Mouse (Mus musculus) kidney, embryonic 14.5 days (tissue): ENCODE measurements around the gene Tbc1d10c. TPM values are rescaled to one million over a fixed set of nuclear protein-coding genes. Genes with fewer than 3 reads are reported as not detected.

Experiments
- ATAC-seq: fragments of 200-750 bp; cut with Nextera tagmentation; 2 replicates; pipeline ENCODE4 v1.8.0; 2017; ENCODE audit warnings: moderate number of reproducible peaks, mild to moderate bottlenecking, moderate TSS enrichment, moderate library complexity; ENCODE audit not compliant: low FRiP score, low TSS enrichment
- H3K27ac ChIP-seq: fragments of 300-500 bp; sonication (generic); 2 replicates; pipeline ENCODE4 v1.5.1; 2014; ENCODE audit warnings: low read depth, mild to moderate bottlenecking, low read length, moderate library complexity, mixed read lengths
- H3K27me3 ChIP-seq: fragments of 300-500 bp; sonication (generic); 2 replicates; pipeline ENCODE4 v1.6.1; 2014; ENCODE audit warnings: mild to moderate bottlenecking, low read length; ENCODE audit not compliant: control insufficient read depth, insufficient read depth
- H3K36me3 ChIP-seq: fragments of 300-500 bp; sonication (generic); 2 replicates; pipeline ENCODE4 v1.6.1; 2014; ENCODE audit warnings: low read length, mixed read lengths; ENCODE audit not compliant: control insufficient read depth, insufficient read depth
- H3K4me1 ChIP-seq: fragments of 300-500 bp; sonication (generic); 2 replicates; pipeline ENCODE4 v1.6.1; 2014; ENCODE audit warnings: low read length, mixed read lengths; ENCODE audit not compliant: control insufficient read depth, insufficient read depth
- H3K4me2 ChIP-seq: fragments of 300-500 bp; sonication (generic); replicated peaks from 2 replicates; pipeline ENCODE4 v1.6.1; 2014; ENCODE audit warnings: low read depth, mild to moderate bottlenecking, low read length
- H3K4me3 ChIP-seq: fragments of 300-500 bp; sonication (generic); 2 replicates; pipeline ENCODE4 v1.5.1; 2014; ENCODE audit warnings: mild to moderate bottlenecking, low read length
- H3K9ac ChIP-seq: fragments of 300-500 bp; sonication (generic); 2 replicates; pipeline ENCODE4 v1.6.1; 2014; ENCODE audit warnings: low read depth, mild to moderate bottlenecking, low read length, moderate library complexity
- H3K9me3 ChIP-seq: fragments of 300-500 bp; sonication (generic); 2 replicates; pipeline ENCODE4 v1.6.1; 2016; ENCODE audit warnings: low read length; ENCODE audit not compliant: control insufficient read depth
- WGBS: fragments of 180-500 bp; shearing (Covaris S2); extraction: QIAGEN DNeasy Blood & Tissue Kit; methylation state at CpG from one replicate; pipeline ENCODE4 v1.1.7; 2014; 5-methylcytosine and 5-hydroxymethylcytosine counted together
- polyA plus RNA-seq: library from polyadenylated mRNA; unstranded; fragments of >200 nt; fragmentation: Nextera tagmentation; extraction: Ambion mirVana; gene quantifications from 2 replicates; pipeline ENCODE4 v1.2.1, GENCODE M21; 2014

The Tbc1d10c gene
- polyA plus RNA-seq, result 2.7 and 3.2 TPM in 2 replicates

DNA sequence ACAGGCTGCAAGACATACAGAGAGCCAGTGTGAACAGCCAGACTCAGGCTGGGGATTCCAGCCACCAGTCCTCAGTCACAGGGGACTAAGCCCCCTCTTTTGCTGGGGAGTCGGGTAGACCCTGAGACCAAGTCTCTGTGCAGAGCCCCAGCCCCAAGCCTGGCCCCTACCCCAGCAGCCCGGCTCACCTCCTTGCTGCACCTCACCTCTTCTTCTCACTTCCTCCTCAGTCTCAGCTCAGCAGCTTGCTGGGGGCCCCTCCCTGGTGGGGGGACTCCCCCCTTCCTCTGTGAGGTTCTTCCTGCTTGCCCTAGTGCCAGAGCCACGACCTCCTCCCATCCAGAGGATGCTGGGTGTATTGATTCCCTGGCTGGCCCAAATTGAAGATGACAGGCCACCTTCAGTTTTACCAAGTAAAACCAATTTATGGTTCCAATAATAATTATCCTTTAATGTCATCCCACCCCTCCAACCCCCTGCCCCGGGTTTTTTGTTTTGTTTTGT is at the start of gene Tbc1d10c:
Tbc1d10c (minus strand) TSS at position 454 of the 504 bp plus-strand sequence.
- ATAC-seq, result no peak
- 34% methylated on average over 4 of the region's 4 CpGs for WGBS
- Histone ChIP-seq H3K4me3 (peak within 1 kb of the TSS; percentile 97), H3K27ac (peak within 1 kb of the TSS; percentile 98), H3K36me3 (peaks cover 30% of the 10 kb centered on the region), H3K27me3 (no peaks in the 10 kb centered on the region), H3K9ac (peak within 1 kb of the TSS; percentile 97), H3K4me1 (peaks cover 22% of the 10 kb centered on the region), H3K9me3 (no peaks in the 10 kb centered on the region), H3K4me2 (peak within 1 kb of the TSS; percentile 93)

- H3K4me3 ChIP-seq, result no peak overlapping the region
- no peak overlapping the region for H3K9ac ChIP-seq
- peak; percentile 79 for ATAC-seq
- WGBS, result 31% methylated on average over 8 of the region's 8 CpGs
- H3K36me3 ChIP-seq, result no peaks in the 10 kb centered on the region
- H3K27ac ChIP-seq, result no peak overlapping the region
- no peaks in the 10 kb centered on the region for H3K27me3 ChIP-seq
- H3K4me2 ChIP-seq, result no peak overlapping the region
- no peaks in the 10 kb centered on the region for H3K4me1 ChIP-seq
- H3K9me3 ChIP-seq, result no peaks in the 10 kb centered on the region
Observed at GRCm38 (mm10) chr19:4240247-4240668, 49.2 kb upstream of the Tbc1d10c start.

- ATAC-seq, result no peak
- Histone ChIP-seq H3K4me1 (peaks cover 20% of the 10 kb centered on the region), H3K4me3 (no peak overlapping the region), H3K27me3 (no peaks in the 10 kb centered on the region), H3K9me3 (no peaks in the 10 kb centered on the region), H3K27ac (no peak overlapping the region), H3K9ac (no peak overlapping the region), H3K4me2 (no peak overlapping the region), H3K36me3 (no peaks in the 10 kb centered on the region)
- 74% methylated on average over 4 of the region's 4 CpGs for WGBS
Observed at GRCm38 (mm10) chr19:4234548-4234947, 43.5 kb upstream of the Tbc1d10c start.

DNA sequence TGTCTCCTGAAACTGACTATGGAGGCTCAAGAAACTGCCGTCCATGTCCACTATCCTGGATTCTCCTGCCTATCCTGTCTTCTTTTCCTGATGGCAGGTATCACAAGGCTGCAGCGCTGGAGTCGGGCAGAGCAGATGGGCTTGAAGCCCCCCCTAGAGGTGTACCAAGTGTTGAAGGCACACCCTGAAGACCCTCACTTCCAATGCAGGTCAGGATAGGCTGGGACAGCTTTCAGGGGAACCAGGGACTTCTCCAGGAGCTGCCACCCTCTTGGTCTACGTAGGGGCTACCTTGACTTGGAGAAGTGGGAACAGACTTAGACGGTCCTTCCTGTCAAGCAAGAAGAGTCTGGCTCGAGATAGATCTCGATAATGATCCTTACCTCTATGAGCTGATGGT is 41.6 kb upstream of the Tbc1d10c start:
- Histone ChIP-seq H3K9ac (0 out of 2 replicates have a peak overlapping the region, but pooled peaks have one; percentile 32), H3K36me3 (no peaks in the 10 kb centered on the region), H3K4me2 (peak overlapping the region; percentile 51; the same call in 1 of the 2 replicates), H3K4me3 (no peak overlapping the region), H3K27me3 (no peaks in the 10 kb centered on the region), H3K9me3 (no peaks in the 10 kb centered on the region), H3K27ac (no peak overlapping the region), H3K4me1 (peaks cover 23% of the 10 kb centered on the region)
- no peak for ATAC-seq
- WGBS, result 76% methylated on average over 7 of the region's 7 CpGs

GRCm38 (mm10) chr19:4232186-4232572 is 41.1 kb upstream of the Tbc1d10c start:
- peak overlapping the region; percentile 51 for H3K4me2 ChIP-seq
- H3K36me3 ChIP-seq, result no peaks in the 10 kb centered on the region
- H3K9ac ChIP-seq, result peak overlapping the region; percentile 44; the same call in 1 of the 2 replicates
- peak overlapping the region; percentile 46 for H3K4me3 ChIP-seq
- peak overlapping the region; percentile 53; the same call in 1 of the 2 replicates for H3K27ac ChIP-seq
- 0 out of 2 replicates have a peak, but pooled peaks have one; percentile 1 for ATAC-seq
- H3K9me3 ChIP-seq, result no peaks in the 10 kb centered on the region
- 43% methylated on average over 2 of the region's 2 CpGs for WGBS
- H3K27me3 ChIP-seq, result no peaks in the 10 kb centered on the region
- H3K4me1 ChIP-seq, result peaks cover 23% of the 10 kb centered on the region

DNA sequence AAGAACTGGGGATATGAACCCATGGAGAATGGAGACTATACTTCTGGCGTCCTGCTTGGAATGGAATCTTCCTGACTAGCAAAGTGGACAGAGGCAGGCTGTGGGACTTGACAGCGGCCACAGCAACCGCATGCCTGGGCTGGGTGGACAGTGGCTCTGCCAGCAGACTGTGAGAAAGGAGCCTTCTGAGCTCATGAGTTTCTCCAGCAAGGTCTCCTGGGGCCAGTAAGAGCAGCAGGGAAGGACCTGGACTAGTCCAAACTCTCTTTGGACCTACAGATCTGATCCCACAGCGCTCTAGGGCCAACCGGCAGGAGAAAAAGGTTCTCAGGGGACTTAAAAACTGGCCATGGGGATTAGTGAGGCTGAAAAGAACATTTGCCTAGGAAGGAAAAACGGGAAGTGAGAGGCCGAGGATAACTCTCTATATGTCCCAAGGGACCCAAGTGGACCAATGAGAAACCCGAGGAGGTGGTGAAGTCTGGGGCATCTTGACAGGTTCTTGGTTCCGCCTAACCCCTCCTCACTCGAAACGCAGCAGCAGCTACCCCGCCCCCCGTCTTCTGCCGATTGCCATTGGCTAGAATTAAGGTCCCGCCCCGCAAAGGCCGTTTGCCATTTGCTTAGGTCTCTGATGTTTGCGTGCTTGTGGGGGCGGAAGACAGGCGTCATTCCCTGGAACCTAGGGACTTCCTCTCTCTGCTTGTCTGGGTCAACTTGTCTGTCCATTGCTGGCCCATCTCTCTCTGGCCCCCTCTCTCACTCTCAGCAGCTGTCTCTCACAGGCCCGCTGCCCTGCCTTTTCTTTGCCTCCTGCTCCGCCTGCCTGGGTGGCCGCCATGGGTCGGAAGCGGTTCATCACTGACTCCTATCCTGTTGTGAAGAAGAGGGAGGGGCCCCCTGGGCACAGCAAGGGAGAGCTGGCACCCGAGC is 40.4 kb upstream of the Tbc1d10c start, which contains the start of gene Pold4:
Pold4 (plus strand) TSS at position 647 of the 933 bp plus-strand sequence.
- ATAC-seq, result peak; percentile 82
- Histone ChIP-seq H3K9ac (peak within 1 kb of the TSS; percentile 44; the same call in 1 of the 2 replicates), H3K27me3 (no peaks in the 10 kb centered on the region), H3K36me3 (no peaks in the 10 kb centered on the region), H3K27ac (peak within 1 kb of the TSS; percentile 75), H3K4me2 (peak within 1 kb of the TSS; percentile 51), H3K4me1 (peaks cover 23% of the 10 kb centered on the region), H3K4me3 (peak within 1 kb of the TSS; percentile 46), H3K9me3 (no peaks in the 10 kb centered on the region)
- 9% methylated on average over 26 of the region's 26 CpGs for WGBS

DNA sequence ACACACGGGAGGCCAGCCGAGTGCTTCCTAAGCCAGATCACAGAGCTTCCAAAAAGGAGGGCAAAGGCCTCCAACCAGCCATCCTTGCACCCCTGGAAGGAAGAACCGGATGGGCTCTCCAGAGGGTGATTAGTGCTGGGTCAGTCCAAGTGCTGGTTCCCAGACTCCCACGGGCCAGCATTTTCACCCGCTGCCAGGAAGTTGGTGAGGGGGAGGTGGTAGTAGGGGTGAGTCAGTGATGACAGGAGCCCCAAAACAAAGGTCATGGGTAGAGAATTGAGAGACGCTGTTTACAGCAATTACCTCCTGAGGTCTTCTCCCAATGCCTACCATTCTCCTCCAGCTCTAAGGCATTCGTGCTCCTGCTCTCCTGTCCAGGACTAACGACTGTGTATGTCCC is 39.3 kb upstream of the Tbc1d10c start:
- no peak for ATAC-seq
- H3K9ac ChIP-seq, result no peak overlapping the region
- H3K4me3 ChIP-seq, result no peak overlapping the region
- peak overlapping the region; percentile 65; the same call in 1 of the 2 replicates for H3K27ac ChIP-seq
- no peak overlapping the region for H3K4me2 ChIP-seq
- H3K9me3 ChIP-seq, result no peaks in the 10 kb centered on the region
- H3K36me3 ChIP-seq, result no peaks in the 10 kb centered on the region
- no peaks in the 10 kb centered on the region for H3K27me3 ChIP-seq
- 49% methylated on average over 8 of the region's 8 CpGs for WGBS
- H3K4me1 ChIP-seq, result peaks cover 23% of the 10 kb centered on the region

DNA sequence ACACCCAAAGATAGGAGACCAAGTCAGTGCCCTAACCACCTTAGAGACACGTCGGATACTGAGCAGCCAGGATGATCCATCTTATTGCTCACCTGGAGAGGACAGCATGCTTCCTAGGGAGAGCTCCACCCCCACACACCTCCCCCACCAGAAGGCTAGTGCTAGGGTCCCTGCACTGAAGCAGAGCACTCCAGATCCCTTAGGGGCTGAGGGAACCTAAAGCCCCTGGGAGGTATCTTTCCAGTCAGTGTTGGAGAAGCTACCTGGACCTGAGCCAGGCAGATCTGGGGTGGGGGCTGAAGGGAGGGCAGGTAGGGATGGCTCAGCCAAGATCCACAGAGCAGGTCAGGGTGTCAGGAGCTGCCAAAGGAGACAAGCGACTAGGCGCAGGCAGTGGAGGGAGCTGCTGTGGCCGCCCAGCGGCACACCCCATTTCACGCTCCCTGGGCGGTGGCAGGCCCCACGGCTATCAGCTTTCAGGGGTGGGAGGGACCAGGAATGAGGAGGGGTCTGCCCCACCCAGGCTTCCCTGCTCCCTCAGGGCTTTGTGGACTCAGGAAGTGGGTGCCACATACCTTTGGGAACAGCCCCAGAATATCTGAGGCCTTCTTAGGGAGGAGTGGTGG is 38.5 kb upstream of the Tbc1d10c start:
- H3K4me1 ChIP-seq, result peaks cover 23% of the 10 kb centered on the region
- peak; percentile 53 for ATAC-seq
- no peak overlapping the region; the same call in 1 of the 2 replicates for H3K9ac ChIP-seq
- no peak overlapping the region for H3K4me3 ChIP-seq
- 25% methylated on average over 9 of the region's 9 CpGs for WGBS
- 0 out of 2 replicates have a peak overlapping the region, but pooled peaks have one; percentile 8 for H3K4me2 ChIP-seq
- no peaks in the 10 kb centered on the region for H3K27me3 ChIP-seq
- H3K36me3 ChIP-seq, result no peaks in the 10 kb centered on the region
- no peaks in the 10 kb centered on the region for H3K9me3 ChIP-seq
- H3K27ac ChIP-seq, result no peak overlapping the region; the same call in 1 of the 2 replicates
